Mouse (Mus musculus) forebrain, embryonic 16.5 days (tissue): Measurements from ENCODE around the gene 1700123O20Rik. TPM values are rescaled to one million over a fixed set of nuclear protein-coding genes. Genes with fewer than 3 reads are reported as not detected.

Experiments
- ATAC-seq: fragments of 200-750 bp; cut with Nextera tagmentation; 2 replicates; pipeline ENCODE4 v1.8.0; 2017; ENCODE audit warnings: mild to moderate bottlenecking, moderate library complexity
- H3K27ac ChIP-seq: fragments of 300-500 bp; sonication (generic); 2 replicates; pipeline ENCODE4 v1.5.1; 2014; ENCODE audit warnings: low read length, control low read depth
- H3K27me3 ChIP-seq: fragments of 300-500 bp; sonication (generic); replicated peaks from 2 replicates; pipeline ENCODE4 v1.6.1; 2014; ENCODE audit warnings: low read length; ENCODE audit not compliant: control insufficient read depth, insufficient read depth
- H3K36me3 ChIP-seq: fragments of 300-500 bp; sonication (generic); 2 replicates; pipeline ENCODE4 v1.6.1; 2014; ENCODE audit not compliant: control insufficient read depth, insufficient read depth
- H3K4me1 ChIP-seq: fragments of 300-500 bp; sonication (generic); replicated peaks from 2 replicates; pipeline ENCODE4 v1.6.1; 2014; ENCODE audit warnings: low read length; ENCODE audit not compliant: control insufficient read depth, insufficient read depth
- H3K4me2 ChIP-seq: fragments of 300-500 bp; sonication (generic); 2 replicates; pipeline ENCODE4 v1.6.1; 2014; ENCODE audit warnings: mild to moderate bottlenecking, low read length, control low read depth
- H3K4me3 ChIP-seq: fragments of 300-500 bp; sonication (generic); replicated peaks from 2 replicates; pipeline ENCODE4 v1.5.1; 2014; ENCODE audit warnings: mild to moderate bottlenecking, low read length, control low read depth
- H3K9ac ChIP-seq: fragments of 300-500 bp; sonication (generic); replicated peaks from 2 replicates; pipeline ENCODE4 v1.6.1; 2014; ENCODE audit warnings: low read depth, low read length, control low read depth
- H3K9me3 ChIP-seq: fragments of 300-500 bp; sonication (generic); 2 replicates; pipeline ENCODE4 v1.6.1; 2016; ENCODE audit warnings: low read length; ENCODE audit not compliant: control insufficient read depth
- WGBS: fragments of 180-500 bp; shearing (Covaris S2); extraction: QIAGEN DNeasy Blood & Tissue Kit; methylation state at CpG from one replicate; pipeline ENCODE4 v1.1.7; 2014; 5-methylcytosine and 5-hydroxymethylcytosine counted together
- polyA plus RNA-seq: library from polyadenylated mRNA; unstranded; fragments of >200 nt; fragmentation: Nextera tagmentation; extraction: Ambion mirVana; gene quantifications from 2 replicates; pipeline ENCODE4 v1.2.1, GENCODE M21; 2015

The 1700123O20Rik gene
- polyA plus RNA-seq, 1 experiment from 2014 or later: 72.8 TPM

- no peak overlapping the region for H3K4me2 ChIP-seq
- H3K4me3 ChIP-seq: no peak overlapping the region
- no peak for ATAC-seq
- peaks cover 38% of the 10 kb centered on the region for H3K36me3 ChIP-seq
- no peak overlapping the region for H3K9ac ChIP-seq
- H3K27me3 ChIP-seq: no peaks in the 10 kb centered on the region
- WGBS: 77% methylated on average over 4 of the region's 4 CpGs
- H3K4me1 ChIP-seq: no peaks in the 10 kb centered on the region
- no peaks in the 10 kb centered on the region for H3K9me3 ChIP-seq
- no peak overlapping the region for H3K27ac ChIP-seq
Observed at GRCm38 (mm10) chr14:54669381-54669780, 16.6 kb upstream of the 1700123O20Rik start.

GRCm38 (mm10) chr14:54674317-54674716, 11.7 kb upstream of the 1700123O20Rik start:
- Histone ChIP-seq H3K9me3 (no peaks in the 10 kb centered on the region), H3K4me1 (no peaks in the 10 kb centered on the region), H3K4me3 (no peak overlapping the region), H3K9ac (no peak overlapping the region), H3K27me3 (no peaks in the 10 kb centered on the region), H3K4me2 (no peak overlapping the region), H3K36me3 (peaks cover 26% of the 10 kb centered on the region), H3K27ac (no peak overlapping the region)
- WGBS: 68% methylated on average over 2 of the region's 2 CpGs
- ATAC-seq: no peak

GRCm38 (mm10) chr14:54676290-54676689, 9.7 kb upstream of the 1700123O20Rik start:
- no peak for ATAC-seq
- Histone ChIP-seq H3K4me2 (no peak overlapping the region), H3K27me3 (no peaks in the 10 kb centered on the region), H3K27ac (no peak overlapping the region), H3K4me1 (no peaks in the 10 kb centered on the region), H3K9ac (no peak overlapping the region), H3K4me3 (no peak overlapping the region), H3K9me3 (no peaks in the 10 kb centered on the region), H3K36me3 (peaks cover 24% of the 10 kb centered on the region)
- WGBS: 84% methylated on average over 5 of the region's 5 CpGs

- no peak overlapping the region for H3K27ac ChIP-seq
- H3K27me3 ChIP-seq: no peaks in the 10 kb centered on the region
- 0 out of 2 replicates have a peak, but pooled peaks cover 2% of the 10 kb centered on the region for H3K4me1 ChIP-seq
- H3K9me3 ChIP-seq: no peaks in the 10 kb centered on the region
- no peak for ATAC-seq
- no peak overlapping the region for H3K4me2 ChIP-seq
- H3K9ac ChIP-seq: no peak overlapping the region
- H3K36me3 ChIP-seq: peaks cover 17% of the 10 kb centered on the region
- WGBS: 89% methylated on average over 16 of the region's 16 CpGs
- no peak overlapping the region for H3K4me3 ChIP-seq
Observed at GRCm38 (mm10) chr14:54678657-54679304, 7.2 kb upstream of the 1700123O20Rik start.

DNA sequence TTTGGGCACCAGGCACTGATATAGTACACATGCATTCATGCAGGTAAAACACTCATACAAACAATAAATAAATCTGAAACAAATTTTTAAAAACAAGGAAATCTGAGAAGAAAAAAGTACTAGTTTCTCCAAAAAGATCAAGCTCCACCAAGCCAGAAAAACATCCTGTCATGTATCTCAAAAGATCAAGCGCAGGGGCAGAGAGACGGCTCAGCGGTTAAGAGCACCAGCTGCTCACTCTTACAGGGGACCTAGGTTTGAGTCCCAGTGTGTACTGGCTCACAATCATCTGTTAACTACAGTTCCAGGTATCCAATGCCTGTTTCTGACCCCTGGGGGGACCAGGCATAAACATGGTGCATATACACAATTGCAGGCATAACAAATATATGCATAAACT, 3.6 kb upstream of the 1700123O20Rik start:
- WGBS: 83% methylated on average over 3 of the region's 3 CpGs

DNA sequence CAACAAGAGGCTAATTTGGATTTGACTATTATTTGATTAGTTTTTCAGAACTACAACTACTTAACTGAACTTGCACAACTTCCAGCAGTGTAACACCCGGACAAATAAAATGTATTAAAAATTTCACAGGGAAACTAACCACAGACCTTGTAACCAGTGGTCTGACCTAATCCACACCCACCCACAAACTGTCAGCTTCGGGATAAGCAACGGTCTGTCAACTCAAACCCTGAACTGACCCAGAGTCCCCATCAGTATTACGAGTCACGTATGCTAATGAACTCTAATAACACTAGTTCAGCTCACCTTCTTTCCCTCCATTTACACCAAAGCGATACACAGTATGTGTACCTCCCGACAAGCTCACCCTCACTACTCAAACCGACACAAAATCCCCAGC, 545 bp upstream of the 1700123O20Rik start:
- H3K9ac ChIP-seq: peak overlapping the region; percentile 90
- no peaks in the 10 kb centered on the region for H3K27me3 ChIP-seq
- peaks cover 11% of the 10 kb centered on the region; the same call in 1 of the 2 replicates for H3K36me3 ChIP-seq
- peaks cover 29% of the 10 kb centered on the region for H3K4me1 ChIP-seq
- WGBS: 12% methylated on average over 8 of the region's 8 CpGs
- H3K9me3 ChIP-seq: no peaks in the 10 kb centered on the region
- H3K4me2 ChIP-seq: peak overlapping the region; percentile 92
- H3K4me3 ChIP-seq: peak overlapping the region; percentile 92
- H3K27ac ChIP-seq: no peak overlapping the region
- ATAC-seq: no peak

More for the DNA sequence above, 3.6 kb upstream of the 1700123O20Rik start:
- Histone ChIP-seq H3K4me1 (peaks cover 16% of the 10 kb centered on the region), H3K27me3 (no peaks in the 10 kb centered on the region), H3K36me3 (peaks cover 11% of the 10 kb centered on the region), H3K27ac (no peak overlapping the region), H3K9me3 (no peaks in the 10 kb centered on the region), H3K4me3 (no peak overlapping the region), H3K9ac (no peak overlapping the region), H3K4me2 (no peak overlapping the region)
- ATAC-seq: no peak

- Histone ChIP-seq H3K9me3 (no peaks in the 10 kb centered on the region), H3K4me2 (peak within 1 kb of the TSS; percentile 92), H3K9ac (peak within 1 kb of the TSS; percentile 90), H3K36me3 (peaks cover 13% of the 10 kb centered on the region; the same call in 1 of the 2 replicates), H3K27ac (peak within 1 kb of the TSS; percentile 94), H3K4me3 (peak within 1 kb of the TSS; percentile 92), H3K27me3 (no peaks in the 10 kb centered on the region), H3K4me1 (peaks cover 29% of the 10 kb centered on the region)
- peak; percentile 98 for ATAC-seq
- WGBS: under 1% methylated on average over 44 of the region's 44 CpGs
Observed at GRCm38 (mm10) chr14:54686522-54687143, 617 bp downstream of the 1700123O20Rik start, which contains the start of gene Acin1. Gene Acin1, minus strand, starts transcription at chr14:54686931.

- H3K27me3 ChIP-seq: no peaks in the 10 kb centered on the region
- WGBS: 5% methylated on average over 8 of the region's 8 CpGs
- peaks cover 29% of the 10 kb centered on the region for H3K4me1 ChIP-seq
- H3K4me3 ChIP-seq: peak overlapping the region; percentile 92
- H3K36me3 ChIP-seq: peaks cover 13% of the 10 kb centered on the region; the same call in 1 of the 2 replicates
- no peaks in the 10 kb centered on the region for H3K9me3 ChIP-seq
- peak overlapping the region; percentile 60 for H3K9ac ChIP-seq
- H3K27ac ChIP-seq: peak overlapping the region; percentile 52; the same call in 1 of the 2 replicates
- peak overlapping the region; percentile 70 for H3K4me2 ChIP-seq
- no peak for ATAC-seq
Observed at GRCm38 (mm10) chr14:54687251-54687650, 1.2 kb downstream of the 1700123O20Rik start.

GRCm38 (mm10) chr14:54695042-54695441, 9.0 kb downstream of the 1700123O20Rik start:
- H3K4me3 ChIP-seq: no peak overlapping the region
- H3K9me3 ChIP-seq: no peaks in the 10 kb centered on the region
- no peaks in the 10 kb centered on the region for H3K4me1 ChIP-seq
- no peaks in the 10 kb centered on the region for H3K27me3 ChIP-seq
- no peak overlapping the region for H3K9ac ChIP-seq
- H3K36me3 ChIP-seq: peaks cover 10% of the 10 kb centered on the region
- no peak overlapping the region for H3K27ac ChIP-seq
- ATAC-seq: no peak
- H3K4me2 ChIP-seq: no peak overlapping the region
- WGBS: 80% methylated on average over 6 of the region's 6 CpGs
